Comparison of ENCODE assay signal across 28 mouse cellular contexts in the genomic region with DNA sequence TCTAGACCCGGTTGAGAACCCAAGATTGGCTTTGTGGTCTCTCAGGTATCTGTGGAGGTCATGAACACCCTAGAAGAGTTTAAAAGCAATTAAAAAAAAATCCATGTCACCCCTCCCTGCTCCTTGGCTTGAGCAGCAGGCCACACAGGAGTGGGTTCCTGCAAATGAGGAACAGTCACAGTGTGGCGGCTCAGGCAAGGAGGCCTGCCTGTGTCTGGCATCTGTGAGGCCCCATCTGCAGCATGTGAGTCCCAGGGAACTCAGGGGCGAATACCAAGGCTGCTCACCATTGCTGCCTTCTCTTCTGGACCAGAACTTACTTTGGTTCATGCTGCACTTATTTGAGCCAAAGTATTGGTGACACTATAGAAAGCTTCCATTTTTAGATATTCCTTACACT. TPM values are rescaled to one million over a fixed set of nuclear protein-coding genes. Genes with fewer than 3 reads are reported as not detected.
DNase-seq lines count a peak whose midpoint lies in the region; ATAC-seq and TF ChIP-seq lines count a peak whose summit lies in the region.
"Had no signal": no experiment of that assay in that cellular context is flagged by ENCODE, and none has a peak within 500 bp of the region (broad histone marks: within the 10 kb centered on the region; RNA-seq: fewer than 3 reads in every experiment).

No protein-coding gene starts in this region.

- TF ChIP-seq CTCF in gastrocnemius, adult 2 months (IDR thresholded peaks at IDR 0.05) = no peak

- DNase-seq in gastrocnemius, adult 2 months = no peak
- DNase-seq in gastrocnemius, postnatal 25 days = no peak
- no peak for DNase-seq in limb, embryonic 10.5 days (ENCODE audit: low spot score)
- DNase-seq in hindbrain, embryonic 11.5 days (ENCODE audit: low spot score) = no peak
- DNase-seq: adrenal gland, adult 8-10 months; adrenal gland, postnatal 25 days; B cell, adult 2 months; cerebellum, adult 2 months; cerebellum, adult 9-11 months; cerebellum, postnatal 25 days; embryo, embryonic 11 days; gastrocnemius, postnatal 10 days; heart, adult 2 months had no signal

- 0 out of 2 replicates have a peak overlapping the region, but pooled peaks have one; percentile 25 for H3K9ac ChIP-seq in limb, embryonic 13.5 days
- no peak overlapping the region for H3K9ac ChIP-seq in hindbrain, embryonic 11.5 days (ENCODE audit: low read depth, low read length)
- H3K9ac ChIP-seq: embryonic facial prominence, embryonic 13.5 days; forebrain, embryonic 12.5 days; forebrain, embryonic 15.5 days; hindbrain, embryonic 15.5 days had no signal

- intact Hi-C loops in gastrocnemius, adult 2 months (cut with DNase I) = no loop called here

- H3K4me1 ChIP-seq in limb, embryonic 13.5 days = peaks cover 45% of the 10 kb centered on the region
- peaks cover 42% of the 10 kb centered on the region for H3K4me1 ChIP-seq in limb, embryonic 10.5 days
- H3K4me1 ChIP-seq in hindbrain, embryonic 11.5 days (replicated peaks; ENCODE audit: control insufficient read depth, insufficient read depth, low read length) = no peaks in the 10 kb centered on the region
- H3K4me1 ChIP-seq: forebrain, embryonic 15.5 days; hindbrain, embryonic 15.5 days had no signal

- no peaks in the 10 kb centered on the region for H3K9me3 ChIP-seq in limb, embryonic 13.5 days
- H3K9me3 ChIP-seq in limb, embryonic 10.5 days (replicated peaks) = no peaks in the 10 kb centered on the region
- no peaks in the 10 kb centered on the region for H3K9me3 ChIP-seq in hindbrain, embryonic 11.5 days (ENCODE audit: control insufficient read depth, low read length)
- H3K9me3 ChIP-seq: embryonic facial prominence, embryonic 10.5 days; embryonic facial prominence, embryonic 13.5 days; forebrain, embryonic 12.5 days; forebrain, embryonic 15.5 days; hindbrain, embryonic 10.5 days; hindbrain, embryonic 15.5 days had no signal

- H3K4me3 ChIP-seq in gastrocnemius, adult 2 months = no peak overlapping the region
- no peak overlapping the region for H3K4me3 ChIP-seq in limb, embryonic 13.5 days
- H3K4me3 ChIP-seq in limb, embryonic 10.5 days = no peak overlapping the region
- no peak overlapping the region for H3K4me3 ChIP-seq in hindbrain, embryonic 11.5 days (ENCODE audit: low read depth, low read length)
- H3K4me3 ChIP-seq: embryonic facial prominence, embryonic 10.5 days; embryonic facial prominence, embryonic 13.5 days; erythroblast, embryonic 14.5 days; forebrain, embryonic 12.5 days; forebrain, embryonic 15.5 days; heart, adult 2 months; hindbrain, embryonic 10.5 days; hindbrain, embryonic 15.5 days had no signal

- H3K36me3 ChIP-seq in limb, embryonic 13.5 days = peaks cover 3% of the 10 kb centered on the region; the same call in 1 of the 2 replicates
- H3K36me3 ChIP-seq in limb, embryonic 10.5 days = peaks cover 3% of the 10 kb centered on the region; the same call in 1 of the 2 replicates
- H3K36me3 ChIP-seq in hindbrain, embryonic 11.5 days (ENCODE audit: control insufficient read depth, insufficient read depth, low read length) = no peaks in the 10 kb centered on the region
- H3K36me3 ChIP-seq: embryonic facial prominence, embryonic 13.5 days; forebrain, embryonic 12.5 days; forebrain, embryonic 15.5 days; hindbrain, embryonic 10.5 days; hindbrain, embryonic 15.5 days had no signal

- no peaks in the 10 kb centered on the region for H3K27me3 ChIP-seq in limb, embryonic 13.5 days
- no peaks in the 10 kb centered on the region for H3K27me3 ChIP-seq in limb, embryonic 10.5 days (ENCODE audit: low read depth, poor library complexity, severe bottlenecking)
- no peaks in the 10 kb centered on the region for H3K27me3 ChIP-seq in hindbrain, embryonic 11.5 days (ENCODE audit: control insufficient read depth, insufficient read depth, low read length)
- H3K27me3 ChIP-seq: CH12.LX; embryonic facial prominence, embryonic 13.5 days; forebrain, embryonic 12.5 days; forebrain, embryonic 15.5 days; hindbrain, embryonic 15.5 days had no signal

- H3K27ac ChIP-seq in gastrocnemius, adult 2 months = peak overlapping the region; percentile 55
- peak overlapping the region; percentile 28; the same call in 1 of the 2 replicates for H3K27ac ChIP-seq in limb, embryonic 13.5 days
- no peak overlapping the region for H3K27ac ChIP-seq in limb, embryonic 10.5 days
- no peak overlapping the region for H3K27ac ChIP-seq in hindbrain, embryonic 11.5 days (ENCODE audit: low read depth, low read length)
- H3K27ac ChIP-seq: embryonic facial prominence, embryonic 10.5 days; embryonic facial prominence, embryonic 13.5 days; forebrain, embryonic 12.5 days; forebrain, embryonic 15.5 days; heart, adult 2 months; hindbrain, embryonic 10.5 days; hindbrain, embryonic 15.5 days had no signal

- H3K4me2 ChIP-seq in limb, embryonic 13.5 days (replicated peaks) = no peak overlapping the region
- no peak overlapping the region for H3K4me2 ChIP-seq in hindbrain, embryonic 11.5 days (replicated peaks; ENCODE audit: low read depth, low read length)
- H3K4me2 ChIP-seq: embryonic facial prominence, embryonic 13.5 days; forebrain, embryonic 12.5 days; forebrain, embryonic 15.5 days; heart, embryonic 11.5 days; hindbrain, embryonic 15.5 days had no signal

- 51% methylated on average over 3 of the region's 3 CpGs for WGBS in limb, embryonic 13.5 days
- 77% methylated on average over 3 of the region's 3 CpGs for WGBS in limb, embryonic 10.5 days
- 82% methylated on average over 3 of the region's 3 CpGs for WGBS in hindbrain, embryonic 11.5 days

- no peak for ATAC-seq in limb, embryonic 13.5 days (ENCODE audit: low FRiP score, low read depth)
- peak; percentile 74 for ATAC-seq in granulocyte monocyte progenitor cell, adult 5-6 weeks (replicated peaks; ENCODE audit: poor library complexity, severe bottlenecking)
- ATAC-seq in megakaryocyte progenitor cell, adult 5-6 weeks (replicated peaks; ENCODE audit: poor library complexity) = peak; percentile 68
- no peak for ATAC-seq in cerebellum, adult (ENCODE audit: insufficient number of reproducible peaks, low FRiP score, low TSS enrichment)
- ATAC-seq in hindbrain, embryonic 11.5 days (ENCODE audit: low FRiP score) = no peak
- ATAC-seq: activated CD4-positive, CD25-positive, alpha-beta regulatory T cell, adult 4 months; forebrain, embryonic 15.5 days; intestine, postnatal 0 days had no signal

RNA-seq across cellular contexts. Expression of a gene that starts 49.3 kb away (rescaled TPM):
- total RNA-seq in gastrocnemius, adult 2 months (2021) = 10 to 100 TPM; 14.7 to 22.7 TPM
- 10 to 100 TPM; 16.0 to 18.0 TPM for total RNA-seq in gastrocnemius, postnatal 25 days (2021)
- polyA plus RNA-seq in limb, embryonic 13.5 days (2015; fragmentation: Nextera tagmentation; extraction: Ambion mirVana) = 9.5 and 10.1 TPM in 2 replicates
- polyA plus RNA-seq in limb, embryonic 10.5 days (2016; fragmentation: Nextera tagmentation; extraction: Ambion mirVana) = 6.2 and 10.1 TPM in 2 replicates
- total RNA-seq in granulocyte monocyte progenitor cell, adult 5-6 weeks (2014; fragmentation: Nextera tagmentation) = 18.7 and 19.6 TPM in 2 replicates
- total RNA-seq in granulocyte monocyte progenitor cell, adult 5-6 weeks (2017) = 9.6 and 13.3 TPM in 2 replicates
- total RNA-seq in megakaryocyte progenitor cell, adult 5-6 weeks (2015) = 10.8 and 12.3 TPM in 2 replicates
- 9.6 and 11.7 TPM in 2 replicates for total RNA-seq in megakaryocyte progenitor cell, adult 5-6 weeks (2017)
- polyA plus RNA-seq in hindbrain, embryonic 11.5 days (2014; fragmentation: Nextera tagmentation; extraction: Ambion mirVana) = 2.9 and 4.3 TPM in 2 replicates

Comparison
In these comparisons a context has a peak if more than half of its experiments do, and no peak if none do; other contexts are left out.
1. H3K27ac ChIP-seq: peak in gastrocnemius, adult 2 months (single experiment) and limb, embryonic 13.5 days (single experiment); none in limb, embryonic 10.5 days (single experiment) and hindbrain, embryonic 11.5 days (single experiment).
2. ATAC-seq: peak in granulocyte monocyte progenitor cell, adult 5-6 weeks (single experiment) and megakaryocyte progenitor cell, adult 5-6 weeks (single experiment); none in limb, embryonic 13.5 days (single experiment), cerebellum, adult (single experiment) and hindbrain, embryonic 11.5 days (single experiment).